Mouse (Mus musculus) midbrain, postnatal 0 days (tissue): ENCODE data around the gene Nr1d1. TPM values are rescaled to one million over a fixed set of nuclear protein-coding genes. Genes with fewer than 3 reads are reported as not detected.

Experiments
- ATAC-seq: fragments of 200-750 bp; cut with Nextera tagmentation; 2 replicates; pipeline ENCODE4 v1.8.0; 2017; ENCODE audit warnings: moderate number of reproducible peaks, mild to moderate bottlenecking, moderate TSS enrichment, moderate library complexity; ENCODE audit not compliant: low FRiP score
- DNase-seq: peaks from one replicate; pipeline ENCODE4 v3.0.0-alpha.2; 2015; ENCODE audit warnings: low spot score
- H3K27ac ChIP-seq: fragments of 300-500 bp; sonication (generic); 2 replicates; pipeline ENCODE4 v1.5.1; 2014; ENCODE audit warnings: low read depth, mild to moderate bottlenecking, low read length, mixed read lengths
- H3K27me3 ChIP-seq: fragments of 300-500 bp; sonication (generic); 2 replicates; pipeline ENCODE4 v1.6.1; 2014; ENCODE audit warnings: low read length, control low read depth, mixed read lengths; ENCODE audit not compliant: insufficient read depth
- H3K36me3 ChIP-seq: fragments of 300-500 bp; sonication (generic); 2 replicates; pipeline ENCODE4 v1.6.1; 2014; ENCODE audit warnings: low read length, control low read depth, mixed read lengths; ENCODE audit not compliant: insufficient read depth
- H3K4me1 ChIP-seq: fragments of 300-500 bp; sonication (generic); 2 replicates; pipeline ENCODE4 v1.6.1; 2014; ENCODE audit warnings: mild to moderate bottlenecking, control low read depth, antibody characterized with exemption, low read length, mixed read lengths; ENCODE audit not compliant: insufficient read depth
- H3K4me2 ChIP-seq: fragments of 300-500 bp; sonication (generic); 2 replicates; pipeline ENCODE4 v1.6.1; 2014; ENCODE audit warnings: low read depth, mild to moderate bottlenecking, low read length, mixed read lengths; ENCODE audit not compliant: poor library complexity, severe bottlenecking
- H3K4me3 ChIP-seq: fragments of 300-500 bp; sonication (generic); 2 replicates; pipeline ENCODE4 v1.5.1; 2014; ENCODE audit warnings: low read depth, mild to moderate bottlenecking, low read length, moderate library complexity
- H3K9ac ChIP-seq: fragments of 300-500 bp; sonication (generic); replicated peaks from 2 replicates; pipeline ENCODE4 v1.6.1; 2014; ENCODE audit warnings: mild to moderate bottlenecking, low read length, moderate library complexity, mixed read lengths; ENCODE audit not compliant: poor library complexity, severe bottlenecking
- H3K9me3 ChIP-seq: fragments of 300-500 bp; sonication (generic); 2 replicates; pipeline ENCODE4 v1.6.1; 2016; ENCODE audit warnings: low read length, control low read depth
- CTCF ChIP-seq: IDR thresholded peaks from 2 replicates; pipeline ENCODE4 v1.5.1; 2016; ENCODE audit warnings: antibody characterized with exemption, mild to moderate bottlenecking
- WGBS: fragments of 180-500 bp; shearing (Covaris S2); extraction: QIAGEN DNeasy Blood & Tissue Kit; methylation state at CpG from one replicate; pipeline ENCODE4 v1.1.7; 2014; 5-methylcytosine and 5-hydroxymethylcytosine counted together
- polyA plus RNA-seq: library from polyadenylated mRNA; unstranded; fragments of >200 nt; fragmentation: Nextera tagmentation; extraction: Ambion mirVana; gene quantifications from 2 replicates; pipeline ENCODE4 v1.2.1, GENCODE M21; 2015
- total RNA-seq: library from RNA; depleted of rRNA; stranded (reverse); fragments of >200 nt; gene quantifications from 2 replicates; pipeline ENCODE4 v1.2.3, GENCODE M21; 2014

Nr1d1 gene
- total and polyA plus RNA-seq, 2 experiments from 2014 or later, result 11.0 to 14.3 TPM

GRCm38 (mm10) chr11:98790631-98791205 lies 15.6 kb upstream of the Nr1d1 start:
- Histone ChIP-seq H3K27me3 (no peaks in the 10 kb centered on the region), H3K4me2 (no peak overlapping the region), H3K9ac (no peak overlapping the region), H3K4me3 (no peak overlapping the region), H3K9me3 (no peaks in the 10 kb centered on the region), H3K36me3 (no peaks in the 10 kb centered on the region), H3K4me1 (peaks cover 6% of the 10 kb centered on the region), H3K27ac (no peak overlapping the region)
- ATAC-seq, result no peak
- 84% methylated on average over 5 of the region's 5 CpGs for WGBS
- TF ChIP-seq CTCF, result no peak
- no peak for DNase-seq

- peak overlapping the region; percentile 41 for H3K4me3 ChIP-seq
Measured at GRCm38 (mm10) chr11:98789824-98790223, 14.7 kb upstream of the Nr1d1 start.

GRCm38 (mm10) chr11:98789219-98789807 lies 14.2 kb upstream of the Nr1d1 start:
- Histone ChIP-seq H3K4me3 (peak overlapping the region; percentile 41), H3K4me2 (peak overlapping the region; percentile 92), H3K27me3 (no peaks in the 10 kb centered on the region), H3K9me3 (no peaks in the 10 kb centered on the region), H3K9ac (peak overlapping the region; percentile 48; the same call in 1 of the 2 replicates), H3K27ac (no peak overlapping the region), H3K4me1 (peaks cover 6% of the 10 kb centered on the region), H3K36me3 (no peaks in the 10 kb centered on the region)
- ATAC-seq, result no peak; the same call in 1 of the 2 replicates
- no peak for TF ChIP-seq CTCF
- no peak for DNase-seq
- WGBS, result under 1% methylated on average over 25 of the region's 25 CpGs

More at GRCm38 (mm10) chr11:98789824-98790223, 14.7 kb upstream of the Nr1d1 start:
- peaks cover 6% of the 10 kb centered on the region for H3K4me1 ChIP-seq
- TF ChIP-seq CTCF, result no peak
- H3K4me2 ChIP-seq, result peak overlapping the region; percentile 92
- no peaks in the 10 kb centered on the region for H3K27me3 ChIP-seq
- 37% methylated on average over 5 of the region's 5 CpGs for WGBS
- H3K36me3 ChIP-seq, result no peaks in the 10 kb centered on the region
- no peaks in the 10 kb centered on the region for H3K9me3 ChIP-seq
- H3K27ac ChIP-seq, result no peak overlapping the region
- ATAC-seq (no peak), DNase-seq (no peak)
- no peak overlapping the region for H3K9ac ChIP-seq

- Histone ChIP-seq H3K9me3 (no peaks in the 10 kb centered on the region), H3K9ac (no peak overlapping the region), H3K4me1 (peaks cover 6% of the 10 kb centered on the region), H3K36me3 (no peaks in the 10 kb centered on the region), H3K4me2 (peak overlapping the region; percentile 92), H3K4me3 (peak overlapping the region; percentile 41), H3K27me3 (no peaks in the 10 kb centered on the region), H3K27ac (peak overlapping the region; percentile 51; the same call in 1 of the 2 replicates)
- peak; percentile 86 for TF ChIP-seq CTCF
- WGBS, result 7% methylated on average over 18 of the region's 18 CpGs
- DNase-seq (peak; percentile 96), ATAC-seq (peak; percentile 86)
Measured at GRCm38 (mm10) chr11:98788550-98789218, 13.6 kb upstream of the Nr1d1 start.

- no peak overlapping the region for H3K4me3 ChIP-seq
- 0 out of 2 replicates have a peak overlapping the region, but pooled peaks have one; percentile 51 for H3K27ac ChIP-seq
- no peaks in the 10 kb centered on the region for H3K27me3 ChIP-seq
- no peaks in the 10 kb centered on the region for H3K9me3 ChIP-seq
- peaks cover 10% of the 10 kb centered on the region for H3K4me1 ChIP-seq
- ATAC-seq, result no peak
- no peak overlapping the region for H3K9ac ChIP-seq
- peak overlapping the region; percentile 92; the same call in 1 of the 2 replicates for H3K4me2 ChIP-seq
- no peaks in the 10 kb centered on the region for H3K36me3 ChIP-seq
- DNase-seq, result no peak
- WGBS, result 91% methylated on average over 5 of the region's 5 CpGs
- TF ChIP-seq CTCF, result no peak
Measured at GRCm38 (mm10) chr11:98788139-98788538, 13.0 kb upstream of the Nr1d1 start.

GRCm38 (mm10) chr11:98787691-98788090 lies 12.6 kb upstream of the Nr1d1 start:
- Histone ChIP-seq H3K4me1 (peaks cover 15% of the 10 kb centered on the region), H3K36me3 (no peaks in the 10 kb centered on the region), H3K27ac (no peak overlapping the region), H3K4me2 (no peak overlapping the region), H3K4me3 (no peak overlapping the region), H3K9me3 (no peaks in the 10 kb centered on the region), H3K27me3 (no peaks in the 10 kb centered on the region), H3K9ac (no peak overlapping the region)
- peak; percentile 67 for TF ChIP-seq CTCF
- DNase-seq (no peak), ATAC-seq (no peak)
- 86% methylated on average over 1 of the region's 1 CpGs for whole genome bisulfite sequencing
